Mouse (Mus musculus) liver, adult 2 months (tissue): ENCODE results near the gene Tab1. TPM values are rescaled to one million over a fixed set of nuclear protein-coding genes. Genes with fewer than 3 reads are reported as not detected.

Experiments
- DNase-seq: peaks from one replicate; pipeline ENCODE4 v3.0.0-alpha.2; 2011; ENCODE audit warnings: low read depth, low spot score; ENCODE audit errors: extremely low read depth
- H3K27ac ChIP-seq: fragments of 200-500 bp; replicated peaks from 2 replicates; pipeline ENCODE4 v1.5.1; 2012; ENCODE audit warnings: low read depth, mild to moderate bottlenecking, control low read depth, inconsistent platforms, low read length; ENCODE audit not compliant: insufficient read depth
- H3K27me3 ChIP-seq: fragments of 200-500 bp; 2 replicates; pipeline ENCODE4 v1.6.1; 2012; ENCODE audit warnings: mild to moderate bottlenecking, moderate library complexity, low read length, inconsistent platforms; ENCODE audit not compliant: control insufficient read depth, insufficient read depth
- H3K36me3 ChIP-seq: fragments of 200-500 bp; 2 replicates; pipeline ENCODE4 v1.6.1; 2012; ENCODE audit warnings: low read length, inconsistent platforms; ENCODE audit not compliant: control insufficient read depth, insufficient read depth
- H3K4me1 ChIP-seq: fragments of 200-500 bp; 2 replicates; pipeline ENCODE4 v1.6.1; 2011; ENCODE audit warnings: low read length; ENCODE audit not compliant: control insufficient read depth, insufficient read depth
- H3K4me3 ChIP-seq: fragments of 200-500 bp; 2 replicates; pipeline ENCODE4 v1.5.1; 2011; ENCODE audit warnings: low read depth, mild to moderate bottlenecking, control low read depth, low read length, moderate library complexity; ENCODE audit not compliant: insufficient read depth
- H3K79me2 ChIP-seq: fragments of 200-500 bp; 2 replicates; pipeline ENCODE4 v1.6.1; 2012; ENCODE audit warnings: inconsistent platforms, mild to moderate bottlenecking, low read length, moderate library complexity; ENCODE audit not compliant: control insufficient read depth, insufficient read depth
- H3K9ac ChIP-seq: fragments of 200-500 bp; 2 replicates; pipeline ENCODE4 v1.6.1; 2012; ENCODE audit warnings: low read depth, mild to moderate bottlenecking, control low read depth, inconsistent platforms, low read length
- CTCF ChIP-seq: fragments of 200-500 bp; IDR thresholded peaks from 2 replicates; pipeline ENCODE4 v1.5.1; 2011; ENCODE audit warnings: low read depth, low read length, control low read depth
- POLR2A ChIP-seq: fragments of 200-500 bp; IDR thresholded peaks from 2 replicates; pipeline ENCODE4 v1.6.1; 2011; ENCODE audit warnings: low read length, control low read depth; ENCODE audit not compliant: insufficient read depth; ENCODE audit errors: extremely low read depth
- WGBS: fragments of 180-500 bp; shearing (Covaris S2); methylation state at CpG from one replicate; pipeline ENCODE4 v1.1.7; 2018; 5-methylcytosine and 5-hydroxymethylcytosine counted together
- polyA plus RNA-seq: library from polyadenylated mRNA; depleted of rRNA; stranded (reverse); fragments of >200 nt; gene quantifications from 2 replicates; pipeline ENCODE4 v1.2.3, GENCODE M21; 2012
- total RNA-seq: library from RNA; depleted of rRNA; stranded (reverse); fragments of >200 nt; gene quantifications from 2 replicates; pipeline ENCODE4 v1.2.3, GENCODE M21; 2014

The Tab1 gene
- total and polyA plus RNA-seq, 2 experiments = 4.1 to 5.0 TPM

DNA sequence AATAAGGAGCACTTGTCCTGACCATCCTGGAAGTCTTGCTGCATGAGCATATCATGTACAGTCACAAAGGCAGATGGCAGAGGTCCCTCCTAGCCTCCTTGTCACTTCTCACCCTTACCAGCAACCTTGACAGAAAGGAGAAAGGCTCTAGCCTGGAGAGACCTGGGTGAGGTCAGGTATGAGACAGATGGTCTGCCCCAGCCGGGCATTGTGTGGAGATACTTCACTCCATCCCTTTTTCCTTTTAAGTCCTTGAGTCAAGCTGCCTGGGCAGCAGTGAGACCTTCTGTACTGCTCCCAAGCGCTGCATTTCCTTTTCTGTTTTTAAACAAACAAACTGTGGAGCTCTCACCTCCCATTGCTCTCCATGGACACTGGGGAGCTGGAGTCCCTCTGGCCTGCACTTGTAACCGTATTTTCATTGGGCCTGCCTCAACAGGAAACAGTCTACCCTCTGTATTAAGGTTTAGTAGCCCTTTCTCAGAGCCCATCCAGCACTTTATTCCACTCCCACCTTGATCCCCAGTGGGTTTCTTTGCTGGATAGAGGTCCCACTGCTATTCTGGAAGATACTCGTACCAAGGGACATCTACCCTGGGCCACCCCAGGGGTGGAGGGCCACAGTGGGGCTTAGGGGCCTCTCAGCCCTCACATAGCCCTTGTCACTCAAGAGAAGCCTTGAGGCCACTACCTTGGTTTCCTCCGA lies 25.2 kb downstream of the Tab1 start:
- H3K36me3 ChIP-seq = no peaks in the 10 kb centered on the region; the same call in 1 of the 2 replicates
- 86% methylated on average over 5 of the region's 5 CpGs for WGBS
- H3K79me2 ChIP-seq = no peaks in the 10 kb centered on the region

GRCm38 (mm10) chr15:80158707-80159090 lies 25.8 kb downstream of the Tab1 start:
- 0 out of 2 replicates have a peak, but pooled peaks cover 3% of the 10 kb centered on the region for H3K4me1 ChIP-seq
- no peak for DNase-seq
- no peaks in the 10 kb centered on the region; the same call in 1 of the 2 replicates for H3K36me3 ChIP-seq
- H3K4me3 ChIP-seq = no peak overlapping the region
- TF ChIP-seq POLR2A (no peak), CTCF (no peak)
- 85% methylated on average over 4 of the region's 4 CpGs for WGBS
- no peak overlapping the region for H3K9ac ChIP-seq
- H3K79me2 ChIP-seq = no peaks in the 10 kb centered on the region
- no peaks in the 10 kb centered on the region for H3K27me3 ChIP-seq
- H3K27ac ChIP-seq = no peak overlapping the region

More for the DNA sequence above, 25.2 kb downstream of the Tab1 start:
- Histone ChIP-seq H3K9ac (no peak overlapping the region), H3K4me1 (0 out of 2 replicates have a peak, but pooled peaks cover 3% of the 10 kb centered on the region), H3K4me3 (no peak overlapping the region), H3K27ac (no peak overlapping the region), H3K27me3 (no peaks in the 10 kb centered on the region)
- no peak for DNase-seq
- TF ChIP-seq CTCF = no peak
- no peak for TF ChIP-seq POLR2A

- no peak overlapping the region for H3K27ac ChIP-seq
- peak; percentile 29 for DNase-seq
- 54% methylated on average over 8 of the region's 8 CpGs for WGBS
Measured at GRCm38 (mm10) chr15:80159286-80159901, 26.5 kb downstream of the Tab1 start.

GRCm38 (mm10) chr15:80160223-80160622 lies 27.3 kb downstream of the Tab1 start:
- no peak overlapping the region for H3K27ac ChIP-seq
- no peaks in the 10 kb centered on the region for H3K79me2 ChIP-seq
- no peak for TF ChIP-seq CTCF
- TF ChIP-seq POLR2A = no peak
- H3K9ac ChIP-seq = no peak overlapping the region
- 91% methylated on average over 13 of the region's 13 CpGs for WGBS
- DNase-seq = no peak
- no peaks in the 10 kb centered on the region; the same call in 1 of the 2 replicates for H3K36me3 ChIP-seq
- no peaks in the 10 kb centered on the region for H3K27me3 ChIP-seq
- no peak overlapping the region for H3K4me3 ChIP-seq
- 0 out of 2 replicates have a peak, but pooled peaks cover 3% of the 10 kb centered on the region for H3K4me1 ChIP-seq

More at GRCm38 (mm10) chr15:80159286-80159901, 26.5 kb downstream of the Tab1 start:
- H3K9ac ChIP-seq = no peak overlapping the region
- no peak overlapping the region for H3K4me3 ChIP-seq
- no peak for TF ChIP-seq POLR2A
- TF ChIP-seq CTCF = no peak
- no peaks in the 10 kb centered on the region; the same call in 1 of the 2 replicates for H3K36me3 ChIP-seq
- H3K79me2 ChIP-seq = no peaks in the 10 kb centered on the region
- no peaks in the 10 kb centered on the region for H3K27me3 ChIP-seq
- H3K4me1 ChIP-seq = 0 out of 2 replicates have a peak, but pooled peaks cover 3% of the 10 kb centered on the region

- Histone ChIP-seq H3K4me1 (0 out of 2 replicates have a peak, but pooled peaks cover 3% of the 10 kb centered on the region), H3K9ac (no peak overlapping the region), H3K36me3 (no peaks in the 10 kb centered on the region; the same call in 1 of the 2 replicates), H3K27ac (no peak overlapping the region), H3K4me3 (no peak overlapping the region), H3K79me2 (no peaks in the 10 kb centered on the region), H3K27me3 (no peaks in the 10 kb centered on the region)
- TF ChIP-seq CTCF (no peak), POLR2A (no peak)
- DNase-seq = no peak
- 96% methylated on average over 4 of the region's 4 CpGs for WGBS
Measured at GRCm38 (mm10) chr15:80160726-80161125, 27.8 kb downstream of the Tab1 start.

- no peaks in the 10 kb centered on the region; the same call in 1 of the 2 replicates for H3K36me3 ChIP-seq
- no peaks in the 10 kb centered on the region for H3K27me3 ChIP-seq
- H3K4me1 ChIP-seq = 0 out of 2 replicates have a peak, but pooled peaks cover 3% of the 10 kb centered on the region
- H3K27ac ChIP-seq = no peak overlapping the region
- H3K4me3 ChIP-seq = no peak overlapping the region
- H3K79me2 ChIP-seq = no peaks in the 10 kb centered on the region
- no peak for TF ChIP-seq POLR2A
- no peak for TF ChIP-seq CTCF
- WGBS = 95% methylated on average over 3 of the region's 3 CpGs
- DNase-seq = no peak
- no peak overlapping the region for H3K9ac ChIP-seq
Measured at GRCm38 (mm10) chr15:80161199-80161598, 28.3 kb downstream of the Tab1 start.
